Mouse (Mus musculus): ENCODE results near the gene Uimc1. TPM values are rescaled to one million over a fixed set of nuclear protein-coding genes. Genes with fewer than 3 reads are reported as not detected.

Gene Uimc1
- polyA plus RNA-seq, 1 experiment from 2014 or later = 20.7 TPM

DNA sequence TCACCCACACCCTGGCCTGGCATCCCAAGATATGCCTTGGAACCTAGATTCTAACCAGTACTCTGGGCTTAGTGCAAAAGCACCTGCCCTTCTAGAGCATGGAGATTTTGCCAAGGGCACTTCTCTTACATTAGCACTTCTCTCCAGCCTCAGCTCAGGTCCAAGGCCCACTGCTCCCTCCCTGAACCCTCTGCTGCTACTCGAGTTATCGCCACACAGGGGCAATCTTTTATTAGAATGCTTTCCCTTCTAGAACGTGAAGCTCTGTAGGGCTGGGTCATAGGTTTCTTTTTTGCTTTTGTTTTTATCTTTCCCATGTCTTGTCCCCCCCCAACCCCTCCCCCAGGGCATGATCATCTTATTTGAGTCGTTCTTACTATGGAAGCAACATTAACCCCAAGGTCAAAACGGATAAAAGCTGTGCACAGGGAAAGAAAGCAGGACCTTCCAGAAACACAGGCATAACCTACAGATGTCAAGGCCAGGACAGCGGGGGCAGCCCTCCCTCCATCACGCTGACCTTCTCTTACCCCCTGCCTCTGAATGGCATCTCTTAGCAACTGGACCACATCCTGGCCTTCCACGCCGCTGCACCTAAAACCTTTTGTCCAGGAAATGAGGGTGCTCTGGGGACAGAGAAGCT is 86.3 kb downstream of the Uimc1 start:
- H3K4me2 ChIP-seq (ENCODE audit: low read length) = no peak overlapping the region
- peak; percentile 19 for DNase-seq (ENCODE audit: low spot score)
- no peak for ATAC-seq
- WGBS = 28% methylated on average over 9 of the region's 9 CpGs
- no peaks in the 10 kb centered on the region for H3K9me3 ChIP-seq (replicated peaks; ENCODE audit: control insufficient read depth, low read length)
- 0 out of 2 replicates have a peak, but pooled peaks cover 1% of the 10 kb centered on the region for H3K4me1 ChIP-seq (ENCODE audit: control insufficient read depth, insufficient read depth, low read length)
- no peaks in the 10 kb centered on the region for H3K27me3 ChIP-seq (replicated peaks; ENCODE audit: control insufficient read depth, insufficient read depth, low read length)
- H3K9ac ChIP-seq (ENCODE audit: low read length) = no peak overlapping the region
- H3K27ac ChIP-seq (ENCODE audit: low read depth, low read length) = no peak overlapping the region
- no peak overlapping the region for H3K4me3 ChIP-seq (ENCODE audit: low read depth, low read length)
- H3K36me3 ChIP-seq (ENCODE audit: control insufficient read depth, insufficient read depth, low read length) = no peaks in the 10 kb centered on the region

DNA sequence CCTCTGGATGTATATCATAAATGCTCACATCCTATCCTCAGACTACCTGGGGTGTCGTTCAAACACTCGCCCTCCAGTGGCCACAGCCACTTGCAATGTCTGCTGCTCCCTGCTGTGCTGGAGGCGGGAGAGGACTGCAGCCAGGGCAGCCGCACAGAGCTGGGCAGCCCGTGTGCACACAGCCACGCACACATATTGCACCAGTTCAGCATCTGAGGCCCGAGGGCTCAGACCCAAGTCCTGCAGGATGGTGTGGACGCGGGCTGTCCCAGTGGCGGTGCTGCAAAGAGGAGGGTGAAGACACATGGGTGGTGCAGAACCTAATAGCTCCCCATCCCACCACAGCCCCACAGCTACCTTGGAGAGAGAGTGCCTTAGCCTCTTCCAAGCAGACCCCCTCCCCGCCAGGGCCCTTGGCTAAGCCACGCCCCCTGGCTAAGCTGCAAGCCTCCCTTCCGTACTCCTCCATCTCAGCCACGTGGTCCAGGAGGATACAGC is 88.1 kb downstream of the Uimc1 start:
- DNase-seq (ENCODE audit: low spot score) = peak; percentile 37
- Histone ChIP-seq H3K36me3 (ENCODE audit: control insufficient read depth, insufficient read depth, low read length) (no peaks in the 10 kb centered on the region), H3K4me3 (ENCODE audit: low read depth, low read length) (no peak overlapping the region), H3K4me2 (ENCODE audit: low read length) (0 out of 2 replicates have a peak overlapping the region, but pooled peaks have one; percentile 13), H3K27me3 (replicated peaks; ENCODE audit: control insufficient read depth, insufficient read depth, low read length) (no peaks in the 10 kb centered on the region), H3K9me3 (replicated peaks; ENCODE audit: control insufficient read depth, low read length) (no peaks in the 10 kb centered on the region), H3K27ac (ENCODE audit: low read depth, low read length) (no peak overlapping the region), H3K4me1 (ENCODE audit: control insufficient read depth, insufficient read depth, low read length) (0 out of 2 replicates have a peak, but pooled peaks cover 7% of the 10 kb centered on the region), H3K9ac (ENCODE audit: low read length) (no peak overlapping the region)
- ATAC-seq = peak; percentile 47
- 3% methylated on average over 14 of the region's 14 CpGs for WGBS

GRCm38 (mm10) chr13:55011103-55011502 is 89.0 kb downstream of the Uimc1 start:
- H3K36me3 ChIP-seq (ENCODE audit: control insufficient read depth, insufficient read depth, low read length) = no peaks in the 10 kb centered on the region
- ATAC-seq (no peak), DNase-seq (ENCODE audit: low spot score) (no peak)
- no peaks in the 10 kb centered on the region for H3K27me3 ChIP-seq (replicated peaks; ENCODE audit: control insufficient read depth, insufficient read depth, low read length)
- 0 out of 2 replicates have a peak, but pooled peaks cover 7% of the 10 kb centered on the region for H3K4me1 ChIP-seq (ENCODE audit: control insufficient read depth, insufficient read depth, low read length)
- H3K9me3 ChIP-seq (replicated peaks; ENCODE audit: control insufficient read depth, low read length) = no peaks in the 10 kb centered on the region
- H3K4me3 ChIP-seq (ENCODE audit: low read depth, low read length) = no peak overlapping the region
- H3K4me2 ChIP-seq (ENCODE audit: low read length) = no peak overlapping the region
- no peak overlapping the region for H3K27ac ChIP-seq (ENCODE audit: low read depth, low read length)
- no peak overlapping the region for H3K9ac ChIP-seq (ENCODE audit: low read length)
- 92% methylated on average over 15 of the region's 15 CpGs for WGBS

DNA sequence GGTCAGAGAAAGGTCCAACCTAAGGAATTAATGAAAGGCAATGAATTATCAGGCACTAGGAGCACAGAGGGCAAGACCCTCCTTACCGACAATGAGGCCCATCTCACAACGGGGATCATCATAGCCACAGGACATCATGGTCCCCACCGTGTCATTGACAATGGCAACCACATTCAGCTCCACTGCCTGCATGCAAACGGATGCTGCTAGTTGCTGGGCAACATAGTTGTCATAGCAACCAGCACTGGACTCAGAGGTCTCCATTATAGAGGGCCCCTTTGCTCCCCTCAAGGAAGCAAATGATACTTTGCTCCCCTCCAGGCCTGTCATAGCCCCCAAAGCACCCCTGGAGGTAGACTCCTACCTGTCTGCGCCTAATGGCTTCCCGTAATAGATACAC is 91.5 kb downstream of the Uimc1 start:
- H3K36me3 ChIP-seq (ENCODE audit: control insufficient read depth, insufficient read depth, low read length) = peaks cover 16% of the 10 kb centered on the region; the same call in 1 of the 2 replicates
- peak; percentile 77 for DNase-seq (ENCODE audit: low spot score)
- no peaks in the 10 kb centered on the region for H3K9me3 ChIP-seq (replicated peaks; ENCODE audit: control insufficient read depth, low read length)
- peaks cover 7% of the 10 kb centered on the region; the same call in 1 of the 2 replicates for H3K4me1 ChIP-seq (ENCODE audit: control insufficient read depth, insufficient read depth, low read length)
- no peaks in the 10 kb centered on the region for H3K27me3 ChIP-seq (replicated peaks; ENCODE audit: control insufficient read depth, insufficient read depth, low read length)
- ATAC-seq = 0 out of 2 replicates have a peak, but pooled peaks have one; percentile 23
- peak overlapping the region; percentile 10; the same call in 1 of the 2 replicates for H3K27ac ChIP-seq (ENCODE audit: low read depth, low read length)
- WGBS = 32% methylated on average over 6 of the region's 6 CpGs
- H3K9ac ChIP-seq (ENCODE audit: low read length) = no peak overlapping the region
- H3K4me3 ChIP-seq (ENCODE audit: low read depth, low read length) = no peak overlapping the region
- no peak overlapping the region for H3K4me2 ChIP-seq (ENCODE audit: low read length)

GRCm38 (mm10) chr13:55006415-55006742 is 93.7 kb downstream of the Uimc1 start:
- no peak overlapping the region for H3K9ac ChIP-seq (ENCODE audit: low read length)
- H3K4me1 ChIP-seq (ENCODE audit: control insufficient read depth, insufficient read depth, low read length) = peaks cover 7% of the 10 kb centered on the region; the same call in 1 of the 2 replicates
- H3K9me3 ChIP-seq (replicated peaks; ENCODE audit: control insufficient read depth, low read length) = no peaks in the 10 kb centered on the region
- no peak overlapping the region for H3K4me2 ChIP-seq (ENCODE audit: low read length)
- no peak for DNase-seq (ENCODE audit: low spot score)
- no peak for ATAC-seq
- no peak overlapping the region for H3K4me3 ChIP-seq (ENCODE audit: low read depth, low read length)
- H3K27me3 ChIP-seq (replicated peaks; ENCODE audit: control insufficient read depth, insufficient read depth, low read length) = no peaks in the 10 kb centered on the region
- 81% methylated on average over 7 of the region's 7 CpGs for WGBS
- no peak overlapping the region for H3K27ac ChIP-seq (ENCODE audit: low read depth, low read length)
- peaks cover 24% of the 10 kb centered on the region; the same call in 1 of the 2 replicates for H3K36me3 ChIP-seq (ENCODE audit: control insufficient read depth, insufficient read depth, low read length)

- Histone ChIP-seq H3K36me3 (ENCODE audit: control insufficient read depth, insufficient read depth, low read length) (peaks cover 24% of the 10 kb centered on the region; the same call in 1 of the 2 replicates), H3K4me2 (ENCODE audit: low read length) (no peak overlapping the region), H3K9me3 (replicated peaks; ENCODE audit: control insufficient read depth, low read length) (no peaks in the 10 kb centered on the region), H3K27ac (ENCODE audit: low read depth, low read length) (no peak overlapping the region), H3K4me1 (ENCODE audit: control insufficient read depth, insufficient read depth, low read length) (peaks cover 7% of the 10 kb centered on the region; the same call in 1 of the 2 replicates), H3K27me3 (replicated peaks; ENCODE audit: control insufficient read depth, insufficient read depth, low read length) (no peaks in the 10 kb centered on the region), H3K4me3 (ENCODE audit: low read depth, low read length) (no peak overlapping the region), H3K9ac (ENCODE audit: low read length) (no peak overlapping the region)
- ATAC-seq (no peak), DNase-seq (ENCODE audit: low spot score) (no peak)
- WGBS = 74% methylated on average over 31 of the region's 31 CpGs
Observed at GRCm38 (mm10) chr13:55005691-55006414, 94.2 kb downstream of the Uimc1 start.

DNA sequence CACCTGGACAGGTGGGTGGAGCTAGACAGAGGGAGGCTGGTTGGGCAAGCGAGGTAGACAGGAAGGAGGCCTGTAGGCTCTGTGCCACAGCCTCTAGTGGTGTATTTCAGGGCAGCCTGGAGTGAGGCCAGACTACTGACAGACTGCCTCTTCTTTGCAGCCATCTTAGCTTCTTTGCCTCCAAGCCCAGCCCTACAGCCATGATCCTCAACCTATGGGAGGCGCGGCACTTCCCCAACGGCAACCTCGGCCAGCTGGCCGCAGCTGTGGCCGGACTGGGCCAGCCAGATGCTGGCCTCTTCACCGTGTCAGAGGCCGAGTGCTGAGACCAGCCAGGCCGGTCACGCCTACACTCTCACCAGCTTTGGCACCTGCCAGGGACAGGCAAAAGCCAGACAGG is 95.5 kb downstream of the Uimc1 start:
- H3K36me3 ChIP-seq (ENCODE audit: control insufficient read depth, insufficient read depth, low read length) = peaks cover 27% of the 10 kb centered on the region
- no peak overlapping the region for H3K4me2 ChIP-seq (ENCODE audit: low read length)
- H3K4me3 ChIP-seq (ENCODE audit: low read depth, low read length) = no peak overlapping the region
- no peaks in the 10 kb centered on the region for H3K9me3 ChIP-seq (replicated peaks; ENCODE audit: control insufficient read depth, low read length)
- no peak for ATAC-seq
- H3K27ac ChIP-seq (ENCODE audit: low read depth, low read length) = no peak overlapping the region
- peaks cover 7% of the 10 kb centered on the region; the same call in 1 of the 2 replicates for H3K4me1 ChIP-seq (ENCODE audit: control insufficient read depth, insufficient read depth, low read length)
- WGBS = 88% methylated on average over 11 of the region's 11 CpGs
- no peak overlapping the region for H3K9ac ChIP-seq (ENCODE audit: low read length)
- H3K27me3 ChIP-seq (replicated peaks; ENCODE audit: control insufficient read depth, insufficient read depth, low read length) = no peaks in the 10 kb centered on the region
- DNase-seq (ENCODE audit: low spot score) = no peak

GRCm38 (mm10) chr13:55002090-55002489 is 98.0 kb downstream of the Uimc1 start:
- DNase-seq (ENCODE audit: low spot score) (no peak), ATAC-seq (no peak)
- Histone ChIP-seq H3K4me2 (ENCODE audit: low read length) (no peak overlapping the region), H3K9me3 (replicated peaks; ENCODE audit: control insufficient read depth, low read length) (no peaks in the 10 kb centered on the region), H3K4me1 (ENCODE audit: control insufficient read depth, insufficient read depth, low read length) (no peaks in the 10 kb centered on the region; the same call in 1 of the 2 replicates), H3K36me3 (ENCODE audit: control insufficient read depth, insufficient read depth, low read length) (peaks cover 27% of the 10 kb centered on the region), H3K9ac (ENCODE audit: low read length) (no peak overlapping the region), H3K27me3 (replicated peaks; ENCODE audit: control insufficient read depth, insufficient read depth, low read length) (no peaks in the 10 kb centered on the region), H3K4me3 (ENCODE audit: low read depth, low read length) (no peak overlapping the region), H3K27ac (ENCODE audit: low read depth, low read length) (no peak overlapping the region)
- 86% methylated on average over 10 of the region's 10 CpGs for WGBS
